Mouse (Mus musculus) spleen, adult 2 months (tissue): ENCODE measurements at regions not wholly inside any gene's neighbourhood (a gene's known extent, or its start where the extent isn't known, plus 50 kb on each side); places are given as distances from the start of the nearest gene placed in this dataset.

ENCODE experiments used
- CTCF ChIP-seq: fragments of 200-500 bp; IDR thresholded peaks from 2 replicates; pipeline ENCODE4 v1.5.1; 2011; ENCODE audit warnings: mild to moderate bottlenecking, inconsistent platforms; ENCODE audit not compliant: insufficient read depth, insufficient read length, insufficient replicate concordance; ENCODE audit errors: extremely low read depth
- POLR2A ChIP-seq: fragments of 200-500 bp; IDR thresholded peaks from 2 replicates; pipeline ENCODE4 v1.6.1; 2011; ENCODE audit warnings: low read depth, low read length, inconsistent platforms

- no peak for TF ChIP-seq CTCF
- TF ChIP-seq POLR2A: no peak
Measured at GRCm38 (mm10) chr6:52481975-52482374, 158.2 kb downstream of the Hibadh start.
